Mouse (Mus musculus) bone marrow macrophage, adult 2 months (primary cell): Measurements from ENCODE around the gene Aatf.

ENCODE experiments used
- CTCF ChIP-seq: IDR thresholded peaks from 2 replicates; pipeline ENCODE4 v1.5.1; 2012; ENCODE audit warnings: low read depth, mild to moderate bottlenecking, low read length, moderate library complexity
- POLR2A ChIP-seq: IDR thresholded peaks from 2 replicates; pipeline ENCODE4 v1.6.1; 2012; ENCODE audit warnings: mild to moderate bottlenecking, low read depth, low read length, borderline replicate concordance

- no peak for TF ChIP-seq CTCF
- no peak for TF ChIP-seq POLR2A
Observed at GRCm38 (mm10) chr11:84549258-84549791, 36.0 kb upstream of the Aatf start.
